Mouse (Mus musculus): ENCODE data around the gene Shprh.

DNA sequence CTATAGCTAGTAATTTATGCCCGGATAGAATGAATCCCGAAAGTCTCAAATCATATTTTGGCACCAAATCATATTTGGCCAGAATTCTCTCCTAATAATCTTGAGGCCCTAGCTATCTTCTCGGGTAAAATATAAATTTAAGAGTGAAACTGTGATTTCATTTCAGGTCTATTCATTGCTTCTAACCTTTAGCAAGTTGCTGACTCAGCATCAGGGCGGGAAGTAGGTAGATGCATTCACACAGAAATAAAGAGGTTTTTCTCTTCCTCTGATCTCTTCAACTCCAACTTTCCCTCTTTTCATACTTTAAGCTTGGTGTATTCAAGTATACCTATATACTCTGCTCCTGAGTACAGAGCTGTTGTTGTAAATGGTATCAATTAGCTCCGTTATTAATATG is 30.9 kb downstream of the Shprh start:
- TF ChIP-seq POLR2A (IDR thresholded peaks at IDR 0.05; ENCODE audit: low read depth, low read length): no peak
- TF ChIP-seq CTCF (IDR thresholded peaks at IDR 0.05; ENCODE audit: borderline replicate concordance, insufficient read depth, low read length): no peak
